Mouse (Mus musculus) hindbrain, embryonic 13.5 days (tissue): ENCODE measurements at regions not wholly inside any gene's neighbourhood (a gene's known extent, or its start where the extent isn't known, plus 50 kb on each side); places are given as distances from the start of the nearest gene placed in this dataset.

ENCODE experiments used
- ATAC-seq: fragments of 200-750 bp; cut with Nextera tagmentation; 2 replicates; pipeline ENCODE4 v1.8.0; 2017; ENCODE audit warnings: moderate TSS enrichment; ENCODE audit not compliant: low FRiP score
- H3K27ac ChIP-seq: fragments of 300-500 bp; sonication (generic); 2 replicates; pipeline ENCODE4 v1.5.1; 2015; ENCODE audit warnings: inconsistent platforms, mild to moderate bottlenecking, moderate library complexity
- H3K27me3 ChIP-seq: fragments of 300-500 bp; sonication (generic); 2 replicates; pipeline ENCODE4 v1.6.1; 2015; ENCODE audit warnings: mild to moderate bottlenecking, inconsistent platforms
- H3K36me3 ChIP-seq: fragments of 300-500 bp; sonication (generic); 2 replicates; pipeline ENCODE4 v1.6.1; 2015; ENCODE audit warnings: mild to moderate bottlenecking, inconsistent platforms
- H3K4me1 ChIP-seq: fragments of 300-500 bp; sonication (generic); replicated peaks from 2 replicates; pipeline ENCODE4 v1.6.1; 2015; ENCODE audit warnings: inconsistent platforms
- H3K4me2 ChIP-seq: fragments of 300-500 bp; sonication (generic); 2 replicates; pipeline ENCODE4 v1.6.1; 2015; ENCODE audit warnings: inconsistent platforms, mild to moderate bottlenecking, moderate library complexity
- H3K4me3 ChIP-seq: fragments of 300-500 bp; sonication (generic); 2 replicates; pipeline ENCODE4 v1.5.1; 2015; ENCODE audit warnings: mild to moderate bottlenecking, inconsistent platforms
- H3K9ac ChIP-seq: fragments of 300-500 bp; sonication (generic); 2 replicates; pipeline ENCODE4 v1.6.1; 2015; ENCODE audit warnings: mild to moderate bottlenecking, inconsistent platforms
- H3K9me3 ChIP-seq: fragments of 300-500 bp; sonication (generic); 2 replicates; pipeline ENCODE4 v1.6.1; 2016; ENCODE audit warnings: inconsistent platforms
- WGBS: fragments of 180-500 bp; shearing (Covaris S2); methylation state at CpG from one replicate; pipeline ENCODE4 v1.1.7; 2015; 5-methylcytosine and 5-hydroxymethylcytosine counted together

DNA sequence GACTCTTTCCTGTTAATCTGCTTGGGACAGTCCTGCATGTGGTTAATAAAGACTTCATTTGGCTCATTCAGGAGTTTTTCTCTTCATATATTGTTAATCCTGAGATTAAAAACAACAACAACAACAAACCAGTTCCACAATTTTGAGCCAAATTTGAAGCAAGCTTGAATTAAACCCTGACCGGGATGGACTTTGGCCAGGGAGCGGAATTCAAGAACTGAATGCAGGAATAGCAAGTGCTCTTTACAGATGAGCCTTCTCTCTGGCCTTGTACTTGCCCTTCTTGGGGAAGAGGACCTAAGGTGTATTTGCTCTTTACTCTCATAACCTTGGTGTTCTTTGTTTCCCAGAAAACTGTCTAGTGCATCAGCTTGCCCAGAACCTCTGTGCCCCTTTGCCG lies 161.6 kb downstream of the 9530068E07Rik start:
- H3K4me1 ChIP-seq = peaks cover 10% of the 10 kb centered on the region
- H3K4me2 ChIP-seq = no peak overlapping the region
- H3K9me3 ChIP-seq = no peaks in the 10 kb centered on the region
- H3K36me3 ChIP-seq = no peaks in the 10 kb centered on the region
- 97% methylated on average over 3 of the region's 3 CpGs for WGBS
- no peak overlapping the region for H3K4me3 ChIP-seq
- no peak overlapping the region for H3K9ac ChIP-seq
- H3K27ac ChIP-seq = no peak overlapping the region
- H3K27me3 ChIP-seq = no peaks in the 10 kb centered on the region
- ATAC-seq = no peak

DNA sequence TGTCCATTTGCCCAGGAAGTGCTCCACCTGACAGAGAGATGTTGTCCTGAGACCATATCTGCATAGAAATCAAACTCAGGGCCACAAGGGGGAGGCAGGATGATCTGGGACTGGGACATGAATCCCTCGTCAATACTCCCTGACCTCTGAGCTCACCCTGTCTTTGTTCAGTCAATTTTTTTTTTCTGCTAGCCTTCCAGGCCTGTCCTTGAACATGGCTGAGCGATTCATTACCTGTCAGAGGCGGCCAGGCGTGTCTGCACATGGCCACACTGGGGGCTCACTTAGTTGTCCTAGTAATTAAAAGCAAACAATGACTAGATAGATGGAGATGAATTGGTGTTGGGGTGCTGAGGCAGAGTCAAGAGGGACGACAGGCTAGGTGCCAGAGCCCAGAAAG lies 162.6 kb downstream of the 9530068E07Rik start:
- H3K4me2 ChIP-seq = no peak overlapping the region

DNA sequence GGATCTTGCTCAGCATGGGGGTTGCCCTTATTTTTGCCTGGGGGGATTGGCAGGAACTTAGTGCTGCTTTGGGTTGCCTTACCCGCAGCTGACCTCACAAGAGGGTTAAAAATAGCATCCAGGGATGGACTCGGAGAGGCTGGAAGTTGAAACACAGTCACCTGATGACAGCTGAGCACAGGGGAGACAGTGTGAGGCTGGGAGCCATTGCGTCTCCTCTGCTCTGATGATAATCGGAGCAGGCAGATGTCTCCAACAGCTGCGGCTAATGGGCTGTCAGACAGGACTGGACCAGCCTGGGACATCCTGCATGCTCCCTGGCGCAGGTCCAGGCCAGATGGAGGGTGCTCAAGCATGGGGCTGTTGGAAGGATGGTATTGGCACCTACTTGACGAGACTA lies 165.1 kb downstream of the 9530068E07Rik start:
- H3K9ac ChIP-seq = no peak overlapping the region
- 44% methylated on average over 7 of the region's 7 CpGs for WGBS
- H3K27me3 ChIP-seq = no peaks in the 10 kb centered on the region
- H3K9me3 ChIP-seq = no peaks in the 10 kb centered on the region
- H3K36me3 ChIP-seq = no peaks in the 10 kb centered on the region
- peaks cover 22% of the 10 kb centered on the region for H3K4me1 ChIP-seq
- H3K4me2 ChIP-seq = no peak overlapping the region
- peak; percentile 52 for ATAC-seq
- H3K27ac ChIP-seq = no peak overlapping the region
- H3K4me3 ChIP-seq = no peak overlapping the region

More for the DNA sequence above, 162.6 kb downstream of the 9530068E07Rik start:
- no peak for ATAC-seq
- H3K4me1 ChIP-seq = peaks cover 10% of the 10 kb centered on the region
- WGBS = 54% methylated on average over 5 of the region's 5 CpGs
- H3K4me3 ChIP-seq = no peak overlapping the region
- H3K27me3 ChIP-seq = no peaks in the 10 kb centered on the region
- H3K9ac ChIP-seq = no peak overlapping the region
- H3K27ac ChIP-seq = no peak overlapping the region
- no peaks in the 10 kb centered on the region for H3K36me3 ChIP-seq
- no peaks in the 10 kb centered on the region for H3K9me3 ChIP-seq

DNA sequence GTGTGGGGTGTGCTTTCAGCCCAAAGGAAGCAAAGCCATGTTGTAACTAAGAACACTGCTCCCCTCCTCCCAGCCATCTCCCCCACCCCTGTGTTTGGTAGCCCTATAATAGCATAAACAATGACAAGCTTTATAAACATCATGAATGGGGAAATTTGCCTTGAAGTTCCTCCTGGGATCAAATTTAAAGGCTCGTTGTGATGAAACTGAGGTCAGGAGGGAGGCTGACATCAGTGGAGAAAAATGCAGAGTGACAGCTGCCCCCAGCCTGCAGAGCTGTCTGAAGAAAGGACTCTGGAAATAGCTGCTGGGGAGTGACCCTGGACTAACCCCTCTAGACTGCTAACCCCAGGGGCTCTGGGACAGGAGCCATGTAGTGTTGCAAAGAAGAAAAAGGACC lies 169.2 kb downstream of the 9530068E07Rik start:
- no peak overlapping the region for H3K27ac ChIP-seq
- WGBS = 11% methylated on average over 1 of the region's 1 CpGs
- H3K27me3 ChIP-seq = no peaks in the 10 kb centered on the region
- H3K9ac ChIP-seq = no peak overlapping the region
- no peaks in the 10 kb centered on the region for H3K36me3 ChIP-seq
- no peak for ATAC-seq
- no peak overlapping the region for H3K4me3 ChIP-seq
- H3K4me2 ChIP-seq = no peak overlapping the region
- no peaks in the 10 kb centered on the region for H3K9me3 ChIP-seq
- H3K4me1 ChIP-seq = peaks cover 35% of the 10 kb centered on the region

DNA sequence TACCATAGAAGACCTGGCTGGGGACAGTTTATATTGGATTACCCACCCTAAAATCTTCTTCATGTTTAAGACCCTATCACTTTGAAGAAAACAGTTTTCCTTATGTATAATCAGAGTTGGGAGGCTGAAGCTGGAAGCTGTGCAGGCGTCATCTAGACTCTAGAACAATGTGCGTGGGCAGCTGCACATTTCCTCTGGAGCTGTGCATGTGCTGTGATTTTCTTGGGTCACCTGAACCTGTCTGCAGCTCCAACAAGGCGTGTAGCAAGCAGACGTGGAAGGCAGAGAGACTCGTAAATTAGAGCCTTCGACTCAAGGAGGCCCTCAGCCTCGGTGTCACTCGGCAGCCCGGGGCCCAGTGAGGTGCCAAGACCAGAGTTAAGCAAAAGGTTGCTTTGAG lies 169.8 kb downstream of the 9530068E07Rik start:
- Histone ChIP-seq H3K36me3 (no peaks in the 10 kb centered on the region), H3K27me3 (no peaks in the 10 kb centered on the region), H3K4me3 (no peak overlapping the region), H3K4me2 (no peak overlapping the region), H3K27ac (no peak overlapping the region), H3K9ac (no peak overlapping the region), H3K4me1 (peaks cover 39% of the 10 kb centered on the region), H3K9me3 (no peaks in the 10 kb centered on the region)
- 70% methylated on average over 9 of the region's 9 CpGs for WGBS
- no peak for ATAC-seq

DNA sequence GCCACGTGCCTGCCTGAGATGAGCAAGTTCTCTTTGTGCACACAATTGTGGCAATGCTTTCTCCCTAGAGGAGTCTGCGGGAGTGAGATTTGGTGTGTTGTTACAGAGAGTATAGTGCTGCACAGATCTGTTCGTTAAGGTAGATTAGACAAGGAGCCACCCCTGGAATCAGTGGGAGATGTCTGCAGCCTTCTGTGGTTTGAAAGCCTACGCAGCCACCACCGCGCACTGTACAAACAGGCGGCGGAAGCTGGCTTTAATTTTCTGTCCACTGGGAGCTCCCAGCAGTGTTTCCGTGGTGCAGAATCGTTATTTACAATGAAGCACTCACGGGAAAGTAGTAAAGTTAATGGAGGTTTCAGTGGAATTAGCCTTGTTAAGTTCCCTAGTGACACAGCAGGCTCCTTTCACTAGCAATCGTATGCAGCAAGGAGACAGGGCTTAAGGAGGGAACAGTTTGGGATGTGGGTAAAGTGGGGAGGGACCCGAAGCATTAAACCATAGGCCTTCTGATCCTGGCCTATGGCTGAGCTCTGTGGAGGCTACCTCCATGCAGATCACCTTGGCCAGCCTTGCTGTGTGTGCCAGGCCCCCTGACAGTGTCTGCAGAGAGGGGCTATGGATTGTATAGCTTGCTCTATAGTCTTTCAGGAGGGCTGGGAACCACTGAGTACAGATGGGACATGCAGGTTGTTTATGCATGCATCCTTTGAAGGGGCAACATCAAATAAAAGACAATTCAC lies 171.9 kb downstream of the 9530068E07Rik start:
- Histone ChIP-seq H3K4me1 (peaks cover 44% of the 10 kb centered on the region), H3K36me3 (no peaks in the 10 kb centered on the region), H3K9me3 (no peaks in the 10 kb centered on the region), H3K9ac (no peak overlapping the region), H3K4me3 (no peak overlapping the region), H3K4me2 (no peak overlapping the region), H3K27me3 (0 out of 2 replicates have a peak, but pooled peaks cover 4% of the 10 kb centered on the region), H3K27ac (0 out of 2 replicates have a peak overlapping the region, but pooled peaks have one; percentile 37)
- WGBS = 46% methylated on average over 13 of the region's 13 CpGs
- peak; percentile 55; the same call in 1 of the 2 replicates for ATAC-seq

DNA sequence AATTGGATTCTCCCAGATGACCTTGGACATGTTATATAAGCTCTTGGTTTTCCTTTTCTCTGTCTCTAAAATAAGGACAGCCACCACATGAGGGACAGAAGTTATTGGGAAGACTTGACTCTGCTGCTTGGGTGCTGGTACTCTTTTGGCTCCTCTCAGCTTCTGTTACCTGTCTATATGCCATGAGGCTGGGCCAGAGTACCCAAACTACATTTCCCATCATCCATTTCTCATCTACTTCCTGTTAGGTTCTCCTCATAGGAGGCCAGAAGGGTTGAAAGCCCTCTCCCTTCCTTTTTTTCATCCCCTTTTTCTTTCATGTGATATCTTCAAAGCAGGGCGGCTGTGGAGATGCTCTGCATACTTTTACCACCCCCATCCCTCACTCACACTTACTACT lies 172.6 kb downstream of the 9530068E07Rik start:
- H3K27me3 ChIP-seq = 0 out of 2 replicates have a peak, but pooled peaks cover 5% of the 10 kb centered on the region
- 48% methylated on average over 1 of the region's 1 CpGs for WGBS
- no peak overlapping the region for H3K9ac ChIP-seq
- no peak overlapping the region for H3K4me2 ChIP-seq
- H3K4me1 ChIP-seq = peaks cover 44% of the 10 kb centered on the region
- H3K36me3 ChIP-seq = no peaks in the 10 kb centered on the region
- no peaks in the 10 kb centered on the region for H3K9me3 ChIP-seq
- ATAC-seq = no peak
- no peak overlapping the region for H3K4me3 ChIP-seq
- no peak overlapping the region for H3K27ac ChIP-seq

DNA sequence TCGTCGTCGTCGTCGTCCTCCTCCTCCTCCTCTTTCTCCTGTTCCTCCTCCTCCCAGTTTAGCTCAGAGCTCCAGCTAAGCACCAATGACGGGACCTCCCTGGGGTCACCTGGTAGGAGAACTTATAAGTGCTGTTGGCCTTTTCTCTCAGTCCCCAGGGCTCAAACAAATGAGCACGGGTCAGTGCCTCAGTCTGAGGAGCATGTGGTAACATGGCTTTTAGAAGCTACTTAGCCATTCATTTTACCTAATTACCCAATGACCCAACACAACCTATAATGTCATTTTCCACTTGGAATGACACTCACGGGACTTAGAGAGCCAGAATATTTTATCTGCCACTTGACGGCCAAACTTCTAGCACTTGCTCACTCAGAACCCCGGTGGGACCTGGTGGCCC lies 173.5 kb downstream of the 9530068E07Rik start:
- H3K27ac ChIP-seq = no peak overlapping the region
- 0 out of 2 replicates have a peak, but pooled peaks cover 5% of the 10 kb centered on the region for H3K27me3 ChIP-seq
- 68% methylated on average over 10 of the region's 10 CpGs for WGBS
- H3K4me2 ChIP-seq = no peak overlapping the region
- H3K9me3 ChIP-seq = no peaks in the 10 kb centered on the region
- no peaks in the 10 kb centered on the region for H3K36me3 ChIP-seq
- H3K4me3 ChIP-seq = no peak overlapping the region
- H3K4me1 ChIP-seq = peaks cover 44% of the 10 kb centered on the region
- no peak for ATAC-seq
- H3K9ac ChIP-seq = no peak overlapping the region

DNA sequence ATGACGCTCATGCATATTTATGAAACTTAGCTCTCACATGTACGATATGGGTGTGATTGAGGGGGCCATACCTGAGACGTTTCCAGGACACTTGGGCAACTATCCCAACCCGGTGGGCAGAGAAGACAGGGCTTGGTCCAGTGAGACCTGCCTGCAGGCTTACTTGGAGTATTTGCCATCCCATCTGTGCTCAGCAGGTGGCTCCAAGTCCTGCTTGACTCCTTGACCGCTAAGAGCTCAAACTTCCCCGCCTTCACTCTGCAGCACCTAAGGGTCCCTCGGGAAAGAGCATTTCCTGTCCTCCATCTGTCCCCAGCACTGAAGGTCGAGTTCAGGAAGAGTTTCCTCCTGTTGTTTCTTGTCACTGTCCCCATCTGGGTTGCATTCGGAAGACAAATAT lies 182.2 kb downstream of the 9530068E07Rik start:
- Histone ChIP-seq H3K27ac (no peak overlapping the region), H3K27me3 (no peaks in the 10 kb centered on the region), H3K4me2 (no peak overlapping the region), H3K4me3 (no peak overlapping the region), H3K9ac (no peak overlapping the region), H3K4me1 (peaks cover 10% of the 10 kb centered on the region), H3K36me3 (no peaks in the 10 kb centered on the region), H3K9me3 (no peaks in the 10 kb centered on the region)
- 26% methylated on average over 9 of the region's 9 CpGs for WGBS
- no peak for ATAC-seq

DNA sequence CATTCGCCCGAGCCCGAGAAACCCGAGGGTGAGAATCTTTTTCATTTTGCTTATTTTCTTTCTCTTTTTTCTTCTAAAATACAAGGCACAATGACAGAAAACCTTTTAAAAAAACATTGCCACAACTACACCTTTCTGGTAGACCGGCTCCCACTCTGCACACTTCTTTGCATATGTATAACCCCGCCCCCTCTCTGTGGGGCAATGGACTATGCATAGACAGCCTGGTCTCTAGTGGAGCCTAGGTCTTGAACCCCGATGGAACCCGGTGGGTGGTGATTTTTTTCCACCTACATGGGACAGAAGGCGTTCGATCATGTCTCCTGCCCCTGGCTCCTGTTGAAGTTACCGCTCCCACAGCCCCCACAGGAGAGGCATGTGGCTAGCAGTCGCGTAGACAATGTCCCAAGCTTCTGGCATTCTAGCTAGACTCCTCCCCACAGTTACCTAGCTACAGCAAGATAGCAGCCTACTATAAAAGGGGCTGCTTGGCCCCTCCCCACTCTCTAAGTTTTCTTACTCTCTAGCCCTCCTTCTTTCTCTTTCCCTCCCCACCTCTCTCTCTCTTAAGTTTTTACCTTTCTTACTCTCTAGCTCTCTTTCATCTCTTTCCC lies 183.6 kb downstream of the 9530068E07Rik start:
- Histone ChIP-seq H3K9ac (no peak overlapping the region), H3K27me3 (no peaks in the 10 kb centered on the region), H3K36me3 (no peaks in the 10 kb centered on the region), H3K9me3 (no peaks in the 10 kb centered on the region), H3K4me2 (no peak overlapping the region), H3K4me1 (peaks cover 10% of the 10 kb centered on the region), H3K4me3 (no peak overlapping the region), H3K27ac (no peak overlapping the region)
- no peak for ATAC-seq
- WGBS = 70% methylated on average over 13 of the region's 13 CpGs

DNA sequence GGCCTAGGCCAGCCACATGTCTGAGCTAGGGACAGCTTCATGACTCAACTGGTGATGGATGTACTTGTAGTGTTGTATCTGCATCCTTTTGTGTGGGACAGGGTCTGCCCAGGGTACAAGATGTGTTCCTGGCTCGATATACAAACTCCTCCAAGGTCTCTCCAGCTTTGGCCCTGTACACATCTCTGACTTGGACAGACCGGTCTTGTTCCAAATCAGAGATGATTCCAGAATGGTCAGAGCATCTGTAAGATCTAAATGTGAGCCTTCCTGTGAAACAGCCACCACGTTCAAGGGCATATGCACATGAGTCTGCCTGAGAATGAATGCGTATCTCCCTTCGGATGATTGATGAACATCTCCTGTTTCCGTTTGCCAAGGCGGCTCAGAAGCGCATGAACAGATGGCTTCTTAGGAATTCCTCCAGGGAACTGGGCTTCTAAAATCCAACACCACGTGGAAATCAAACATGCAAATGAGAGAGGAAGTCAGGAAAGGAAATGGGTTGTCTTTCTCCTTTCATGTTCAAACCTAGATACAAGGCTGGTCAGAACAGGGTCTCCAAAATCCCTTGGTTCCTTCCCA lies 172.7 kb upstream of the Fstl4 start:
- 57% methylated on average over 9 of the region's 9 CpGs for WGBS

DNA sequence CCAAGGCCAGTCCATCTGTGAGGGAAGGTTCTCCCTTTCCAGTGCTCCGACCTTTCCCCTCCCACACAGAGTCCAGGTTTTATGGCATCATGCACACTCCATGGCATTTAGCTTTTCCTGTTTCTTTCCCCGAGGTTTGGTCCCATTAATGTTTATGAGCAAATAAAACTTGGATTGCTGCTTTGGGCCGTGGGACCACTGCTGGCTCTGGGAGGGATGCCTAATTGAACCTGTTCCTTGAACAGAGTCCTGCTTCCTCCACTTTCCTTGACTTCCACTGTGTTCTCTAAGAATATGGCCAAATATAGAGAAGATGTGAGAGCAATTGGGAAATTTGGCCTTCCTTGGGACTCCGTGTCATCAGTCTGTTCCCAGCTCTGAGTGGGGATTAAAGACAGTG lies 170.3 kb upstream of the Fstl4 start:
- no peak overlapping the region for H3K27ac ChIP-seq
- no peak overlapping the region for H3K4me3 ChIP-seq
- no peaks in the 10 kb centered on the region for H3K36me3 ChIP-seq
- H3K4me1 ChIP-seq = 0 out of 2 replicates have a peak, but pooled peaks cover 7% of the 10 kb centered on the region
- H3K9me3 ChIP-seq = peaks cover 7% of the 10 kb centered on the region; the same call in 1 of the 2 replicates
- no peak overlapping the region for H3K4me2 ChIP-seq
- 89% methylated on average over 4 of the region's 4 CpGs for WGBS
- H3K27me3 ChIP-seq = no peaks in the 10 kb centered on the region
- H3K9ac ChIP-seq = no peak overlapping the region
- ATAC-seq = no peak

More for the DNA sequence above, 172.7 kb upstream of the Fstl4 start:
- peaks cover 14% of the 10 kb centered on the region for H3K4me1 ChIP-seq
- peak overlapping the region; percentile 25; the same call in 1 of the 2 replicates for H3K27ac ChIP-seq
- no peak overlapping the region for H3K4me2 ChIP-seq
- H3K9me3 ChIP-seq = peaks cover 7% of the 10 kb centered on the region; the same call in 1 of the 2 replicates
- no peak overlapping the region for H3K4me3 ChIP-seq
- no peak overlapping the region for H3K9ac ChIP-seq
- no peaks in the 10 kb centered on the region for H3K36me3 ChIP-seq
- no peaks in the 10 kb centered on the region for H3K27me3 ChIP-seq
- no peak for ATAC-seq
